Mouse (Mus musculus): ENCODE measurements around the gene Phactr3. TPM values are rescaled to one million over a fixed set of nuclear protein-coding genes. Genes with fewer than 3 reads are reported as not detected.

The Phactr3 gene
- polyA plus RNA-seq, 1 experiment from 2014 or later = 17.2 TPM

GRCm38 (mm10) chr2:178277206-178277605, 158.4 kb downstream of the Phactr3 start:
- Histone ChIP-seq H3K4me2 (no peak overlapping the region), H3K9ac (no peak overlapping the region), H3K4me3 (replicated peaks) (no peak overlapping the region), H3K27me3 (no peaks in the 10 kb centered on the region), H3K27ac (no peak overlapping the region), H3K36me3 (replicated peaks) (no peaks in the 10 kb centered on the region; the same call in 1 of the 2 replicates), H3K9me3 (no peaks in the 10 kb centered on the region), H3K4me1 (no peaks in the 10 kb centered on the region; the same call in 1 of the 2 replicates)
- ATAC-seq (ENCODE audit: low FRiP score) = no peak
- WGBS = 15% methylated on average over 6 of the region's 6 CpGs

GRCm38 (mm10) chr2:178281183-178281582, 162.4 kb downstream of the Phactr3 start:
- Histone ChIP-seq H3K9ac (no peak overlapping the region), H3K4me2 (no peak overlapping the region), H3K27ac (no peak overlapping the region), H3K4me1 (no peaks in the 10 kb centered on the region), H3K36me3 (replicated peaks) (no peaks in the 10 kb centered on the region; the same call in none of the 2 replicates), H3K4me3 (replicated peaks) (no peak overlapping the region), H3K27me3 (no peaks in the 10 kb centered on the region), H3K9me3 (no peaks in the 10 kb centered on the region)
- WGBS = 52% methylated on average over 3 of the region's 3 CpGs
- no peak for ATAC-seq (ENCODE audit: low FRiP score)

DNA sequence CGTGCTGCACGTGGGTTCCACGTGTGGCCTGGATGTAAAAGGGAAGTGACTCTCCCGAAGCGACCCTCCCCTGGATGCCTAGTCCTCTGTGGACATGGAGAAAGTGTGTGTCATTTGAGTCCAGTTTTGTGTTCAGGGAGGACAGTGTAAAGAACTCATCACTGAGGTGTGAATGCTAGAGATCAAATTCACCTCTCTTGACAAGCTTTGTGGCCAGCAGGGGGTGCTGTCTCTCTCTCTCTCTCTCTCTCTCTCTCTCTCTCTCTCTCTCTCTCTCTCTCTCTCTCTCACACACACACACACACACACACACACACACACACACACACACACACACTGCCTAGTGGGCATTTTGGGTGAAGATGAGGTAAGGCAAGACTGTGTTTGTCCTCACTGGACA, 168.5 kb downstream of the Phactr3 start:
- no peaks in the 10 kb centered on the region for H3K9me3 ChIP-seq
- no peak overlapping the region for H3K4me2 ChIP-seq
- no peak for ATAC-seq (ENCODE audit: low FRiP score)
- no peaks in the 10 kb centered on the region for H3K27me3 ChIP-seq
- H3K4me1 ChIP-seq = no peaks in the 10 kb centered on the region
- H3K27ac ChIP-seq = no peak overlapping the region
- 84% methylated on average over 5 of the region's 5 CpGs for WGBS
- H3K9ac ChIP-seq = no peak overlapping the region
- no peak overlapping the region for H3K4me3 ChIP-seq (replicated peaks)
- no peaks in the 10 kb centered on the region; the same call in 1 of the 2 replicates for H3K36me3 ChIP-seq (replicated peaks)

DNA sequence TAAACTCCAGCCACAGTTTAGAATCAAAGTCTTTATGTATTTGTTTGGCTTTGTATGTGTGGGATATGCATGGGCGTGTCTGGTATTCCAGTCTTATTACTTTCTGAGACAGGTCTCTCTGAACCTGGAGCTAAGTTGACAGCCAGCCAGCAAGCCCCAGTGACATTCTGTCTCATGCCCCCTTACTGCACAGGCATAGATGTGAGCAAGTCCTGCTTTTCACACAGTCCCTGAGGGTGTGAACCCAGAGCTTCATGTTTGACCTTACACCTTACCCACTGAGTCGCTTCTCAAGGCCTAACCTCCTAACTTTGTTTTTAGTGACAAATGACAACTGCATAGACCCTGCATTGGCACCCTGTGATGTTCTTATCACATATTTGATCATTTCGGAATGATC, 169.9 kb downstream of the Phactr3 start:
- Histone ChIP-seq H3K9me3 (no peaks in the 10 kb centered on the region), H3K27me3 (no peaks in the 10 kb centered on the region), H3K4me2 (no peak overlapping the region), H3K9ac (no peak overlapping the region), H3K27ac (no peak overlapping the region), H3K36me3 (replicated peaks) (no peaks in the 10 kb centered on the region), H3K4me1 (no peaks in the 10 kb centered on the region), H3K4me3 (replicated peaks) (no peak overlapping the region)
- 91% methylated on average over 3 of the region's 3 CpGs for WGBS
- no peak for ATAC-seq (ENCODE audit: low FRiP score)

- H3K9ac ChIP-seq = no peak overlapping the region
- no peaks in the 10 kb centered on the region for H3K9me3 ChIP-seq
- ATAC-seq (ENCODE audit: low FRiP score) = peak; percentile 86
- peak overlapping the region; percentile 10; the same call in 1 of the 2 replicates for H3K4me2 ChIP-seq
- H3K4me1 ChIP-seq = peaks cover 42% of the 10 kb centered on the region
- peaks cover 3% of the 10 kb centered on the region; the same call in 1 of the 2 replicates for H3K36me3 ChIP-seq (replicated peaks)
- no peaks in the 10 kb centered on the region for H3K27me3 ChIP-seq
- H3K4me3 ChIP-seq (replicated peaks) = no peak overlapping the region
- H3K27ac ChIP-seq = peak overlapping the region; percentile 84
- 54% methylated on average over 8 of the region's 8 CpGs for WGBS
These were observed 184.8 kb downstream of the Phactr3 start for GRCm38 (mm10) chr2:178303453-178304187.

DNA sequence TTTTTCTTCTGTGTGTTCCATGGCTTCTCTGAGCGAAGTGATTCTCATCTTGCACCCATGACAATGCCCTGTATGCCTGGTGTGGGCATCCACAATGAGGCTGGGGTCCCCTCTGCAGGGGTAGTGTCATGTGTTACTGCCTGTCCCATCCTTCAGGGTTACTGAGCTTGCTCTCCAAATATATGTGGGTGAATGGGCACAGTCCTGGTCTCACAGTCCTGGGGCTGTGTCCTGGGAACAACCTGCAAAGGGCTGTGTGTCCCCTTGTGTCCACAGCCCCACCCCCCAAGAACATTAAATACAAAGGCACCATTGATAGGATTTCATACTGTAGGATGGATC, 185.4 kb downstream of the Phactr3 start:
- H3K27ac ChIP-seq = 0 out of 2 replicates have a peak overlapping the region, but pooled peaks have one; percentile 66
- peaks cover 3% of the 10 kb centered on the region; the same call in 1 of the 2 replicates for H3K36me3 ChIP-seq (replicated peaks)
- peak overlapping the region; percentile 10; the same call in 1 of the 2 replicates for H3K4me2 ChIP-seq
- 57% methylated on average over 1 of the region's 1 CpGs for WGBS
- H3K4me1 ChIP-seq = peaks cover 42% of the 10 kb centered on the region
- H3K4me3 ChIP-seq (replicated peaks) = no peak overlapping the region
- no peak overlapping the region for H3K9ac ChIP-seq
- H3K9me3 ChIP-seq = no peaks in the 10 kb centered on the region
- no peaks in the 10 kb centered on the region for H3K27me3 ChIP-seq
- peak; percentile 63 for ATAC-seq (ENCODE audit: low FRiP score)

DNA sequence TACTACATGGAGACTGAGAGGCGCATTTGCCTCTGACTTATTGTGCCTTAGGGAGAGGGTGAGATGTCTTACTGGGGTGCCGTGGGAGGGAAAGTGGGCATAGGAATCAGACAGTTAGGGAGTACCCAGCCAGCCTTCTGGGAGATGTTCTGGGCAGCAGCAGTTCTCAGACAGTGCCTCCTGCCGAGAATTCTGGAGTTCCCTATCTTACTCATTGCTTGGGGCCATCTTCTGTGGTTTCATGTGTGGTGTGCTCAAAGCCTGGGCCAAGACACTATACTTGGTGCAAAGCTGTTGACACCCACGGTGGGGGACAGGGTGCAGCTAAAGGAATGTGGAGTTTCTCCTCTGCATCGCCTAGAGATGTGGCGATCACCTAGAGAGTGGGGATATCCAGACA, 185.9 kb downstream of the Phactr3 start:
- WGBS = 89% methylated on average over 6 of the region's 6 CpGs
- ATAC-seq (ENCODE audit: low FRiP score) = no peak
- Histone ChIP-seq H3K4me2 (no peak overlapping the region), H3K27me3 (no peaks in the 10 kb centered on the region), H3K4me3 (replicated peaks) (no peak overlapping the region), H3K36me3 (replicated peaks) (peaks cover 3% of the 10 kb centered on the region; the same call in 1 of the 2 replicates), H3K27ac (0 out of 2 replicates have a peak overlapping the region, but pooled peaks have one; percentile 66), H3K9ac (no peak overlapping the region), H3K4me1 (peaks cover 42% of the 10 kb centered on the region), H3K9me3 (no peaks in the 10 kb centered on the region)

- H3K36me3 ChIP-seq (replicated peaks) = no peaks in the 10 kb centered on the region
- H3K9me3 ChIP-seq = no peaks in the 10 kb centered on the region
- no peak overlapping the region for H3K27ac ChIP-seq
- H3K4me2 ChIP-seq = no peak overlapping the region
- H3K4me3 ChIP-seq (replicated peaks) = no peak overlapping the region
- H3K9ac ChIP-seq = no peak overlapping the region
- no peaks in the 10 kb centered on the region for H3K4me1 ChIP-seq
- WGBS = 85% methylated on average over 7 of the region's 7 CpGs
- H3K27me3 ChIP-seq = no peaks in the 10 kb centered on the region
- ATAC-seq (ENCODE audit: low FRiP score) = no peak
These were observed 194.8 kb downstream of the Phactr3 start for GRCm38 (mm10) chr2:178313539-178313938.

- Histone ChIP-seq H3K4me3 (replicated peaks) (no peak overlapping the region), H3K36me3 (replicated peaks) (no peaks in the 10 kb centered on the region), H3K4me1 (no peaks in the 10 kb centered on the region), H3K9me3 (no peaks in the 10 kb centered on the region), H3K4me2 (no peak overlapping the region), H3K27ac (no peak overlapping the region), H3K9ac (no peak overlapping the region), H3K27me3 (no peaks in the 10 kb centered on the region)
- no peak for ATAC-seq (ENCODE audit: low FRiP score)
- 94% methylated on average over 1 of the region's 1 CpGs for WGBS
These were observed 197.5 kb downstream of the Phactr3 start for GRCm38 (mm10) chr2:178316281-178316680.

- 87% methylated on average over 7 of the region's 7 CpGs for WGBS
- Histone ChIP-seq H3K27ac (no peak overlapping the region), H3K27me3 (no peaks in the 10 kb centered on the region), H3K9me3 (no peaks in the 10 kb centered on the region), H3K4me1 (no peaks in the 10 kb centered on the region), H3K4me2 (no peak overlapping the region), H3K36me3 (replicated peaks) (no peaks in the 10 kb centered on the region), H3K4me3 (replicated peaks) (no peak overlapping the region), H3K9ac (no peak overlapping the region)
- no peak for ATAC-seq (ENCODE audit: low FRiP score)
These were observed 201.0 kb downstream of the Phactr3 start for GRCm38 (mm10) chr2:178319766-178320165.

- ATAC-seq (ENCODE audit: low FRiP score) = no peak
- no peak overlapping the region for H3K9ac ChIP-seq
- no peak overlapping the region for H3K27ac ChIP-seq
- 88% methylated on average over 10 of the region's 10 CpGs for WGBS
- H3K4me1 ChIP-seq = no peaks in the 10 kb centered on the region
- no peaks in the 10 kb centered on the region for H3K9me3 ChIP-seq
- no peaks in the 10 kb centered on the region for H3K27me3 ChIP-seq
- H3K36me3 ChIP-seq (replicated peaks) = no peaks in the 10 kb centered on the region
- H3K4me3 ChIP-seq (replicated peaks) = no peak overlapping the region
- H3K4me2 ChIP-seq = no peak overlapping the region
These were observed 202.5 kb downstream of the Phactr3 start for GRCm38 (mm10) chr2:178321271-178321670.

DNA sequence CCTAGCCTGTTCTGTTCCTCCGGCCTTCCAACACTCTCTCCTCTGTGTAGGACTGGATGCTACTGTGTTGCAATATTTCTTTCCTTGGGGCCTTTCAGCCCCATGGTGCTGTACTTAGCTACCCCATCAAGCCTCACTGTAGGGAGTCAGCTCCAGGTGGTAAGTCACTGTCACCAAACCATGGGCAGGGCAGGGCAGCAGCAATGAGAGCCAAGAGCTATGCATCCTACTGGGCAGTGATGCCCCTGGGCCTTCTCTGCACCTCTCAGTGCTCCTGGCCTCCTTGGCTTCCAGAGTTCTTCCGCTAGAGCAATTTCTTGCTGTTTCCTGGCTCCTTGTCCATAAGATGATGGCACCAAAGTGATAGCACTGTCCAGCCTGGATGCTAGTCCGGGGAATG, 205.6 kb downstream of the Phactr3 start:
- H3K36me3 ChIP-seq (replicated peaks) = no peaks in the 10 kb centered on the region
- H3K9me3 ChIP-seq = no peaks in the 10 kb centered on the region
- no peak overlapping the region for H3K27ac ChIP-seq
- no peaks in the 10 kb centered on the region for H3K27me3 ChIP-seq
- H3K9ac ChIP-seq = no peak overlapping the region
- 94% methylated on average over 3 of the region's 3 CpGs for WGBS
- peaks cover 20% of the 10 kb centered on the region for H3K4me1 ChIP-seq
- ATAC-seq (ENCODE audit: low FRiP score) = no peak
- H3K4me2 ChIP-seq = no peak overlapping the region
- H3K4me3 ChIP-seq (replicated peaks) = no peak overlapping the region

DNA sequence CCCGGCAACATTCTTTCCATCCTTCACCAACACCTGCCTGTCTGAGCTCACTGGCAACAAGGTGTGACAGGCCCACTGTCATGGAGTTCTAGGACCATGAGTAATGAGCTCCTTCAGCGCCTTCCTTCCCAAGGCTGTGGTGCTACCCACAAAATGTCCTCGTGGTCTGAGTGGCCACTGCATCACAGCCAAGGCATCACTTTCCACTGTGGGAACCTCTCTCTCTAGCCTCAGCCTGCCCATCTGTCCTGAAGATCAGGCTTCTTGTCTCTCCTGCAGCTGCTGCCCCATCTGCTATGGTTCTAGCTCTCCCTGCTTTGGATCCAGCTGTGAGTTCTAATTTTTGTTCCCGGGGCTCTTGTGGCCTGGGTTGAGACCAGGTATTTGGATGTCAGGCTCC, 206.0 kb downstream of the Phactr3 start:
- Histone ChIP-seq H3K4me3 (replicated peaks) (no peak overlapping the region), H3K9ac (no peak overlapping the region), H3K4me2 (no peak overlapping the region), H3K36me3 (replicated peaks) (no peaks in the 10 kb centered on the region), H3K9me3 (no peaks in the 10 kb centered on the region), H3K4me1 (peaks cover 20% of the 10 kb centered on the region), H3K27ac (no peak overlapping the region), H3K27me3 (no peaks in the 10 kb centered on the region)
- 82% methylated on average over 4 of the region's 4 CpGs for WGBS
- no peak for ATAC-seq (ENCODE audit: low FRiP score)
